Mouse (Mus musculus) forebrain, embryonic 13.5 days (tissue): Measurements from ENCODE around the gene Gbp7. TPM values are rescaled to one million over a fixed set of nuclear protein-coding genes. Genes with fewer than 3 reads are reported as not detected.

Experiments used
- ATAC-seq: fragments of 200-750 bp; cut with Nextera tagmentation; 2 replicates; pipeline ENCODE4 v1.8.0; 2017
- H3K27ac ChIP-seq: fragments of 300-500 bp; sonication (generic); 2 replicates; pipeline ENCODE4 v1.5.1; 2015; ENCODE audit warnings: inconsistent platforms, mild to moderate bottlenecking, moderate library complexity
- H3K27me3 ChIP-seq: fragments of 300-500 bp; sonication (generic); 2 replicates; pipeline ENCODE4 v1.6.1; 2015; ENCODE audit warnings: mild to moderate bottlenecking, inconsistent platforms
- H3K36me3 ChIP-seq: fragments of 300-500 bp; sonication (generic); 2 replicates; pipeline ENCODE4 v1.6.1; 2015; ENCODE audit warnings: mild to moderate bottlenecking, inconsistent platforms; ENCODE audit not compliant: poor library complexity, severe bottlenecking
- H3K4me1 ChIP-seq: fragments of 300-500 bp; sonication (generic); 2 replicates; pipeline ENCODE4 v1.6.1; 2015; ENCODE audit warnings: inconsistent platforms
- H3K4me2 ChIP-seq: fragments of 300-500 bp; sonication (generic); 2 replicates; pipeline ENCODE4 v1.6.1; 2015; ENCODE audit warnings: inconsistent platforms, mild to moderate bottlenecking, moderate library complexity
- H3K4me3 ChIP-seq: fragments of 300-500 bp; sonication (generic); 2 replicates; pipeline ENCODE4 v1.5.1; 2015; ENCODE audit warnings: mild to moderate bottlenecking, inconsistent platforms
- H3K9ac ChIP-seq: fragments of 300-500 bp; sonication (generic); 2 replicates; pipeline ENCODE4 v1.6.1; 2015; ENCODE audit warnings: mild to moderate bottlenecking, inconsistent platforms
- H3K9me3 ChIP-seq: fragments of 300-500 bp; sonication (generic); replicated peaks from 2 replicates; pipeline ENCODE4 v1.6.1; 2016; ENCODE audit warnings: inconsistent platforms
- WGBS: fragments of 180-500 bp; shearing (Covaris S2); methylation state at CpG from one replicate; pipeline ENCODE4 v1.1.7; 2015; 5-methylcytosine and 5-hydroxymethylcytosine counted together
- polyA plus RNA-seq: library from polyadenylated mRNA; unstranded; fragments of >200 nt; fragmentation: Nextera tagmentation; extraction: Ambion mirVana; gene quantifications from 2 replicates; pipeline ENCODE4 v1.2.1, GENCODE M21; 2015

The Gbp7 gene
- polyA plus RNA-seq, result 0.58 and 0.91 TPM in 2 replicates

DNA sequence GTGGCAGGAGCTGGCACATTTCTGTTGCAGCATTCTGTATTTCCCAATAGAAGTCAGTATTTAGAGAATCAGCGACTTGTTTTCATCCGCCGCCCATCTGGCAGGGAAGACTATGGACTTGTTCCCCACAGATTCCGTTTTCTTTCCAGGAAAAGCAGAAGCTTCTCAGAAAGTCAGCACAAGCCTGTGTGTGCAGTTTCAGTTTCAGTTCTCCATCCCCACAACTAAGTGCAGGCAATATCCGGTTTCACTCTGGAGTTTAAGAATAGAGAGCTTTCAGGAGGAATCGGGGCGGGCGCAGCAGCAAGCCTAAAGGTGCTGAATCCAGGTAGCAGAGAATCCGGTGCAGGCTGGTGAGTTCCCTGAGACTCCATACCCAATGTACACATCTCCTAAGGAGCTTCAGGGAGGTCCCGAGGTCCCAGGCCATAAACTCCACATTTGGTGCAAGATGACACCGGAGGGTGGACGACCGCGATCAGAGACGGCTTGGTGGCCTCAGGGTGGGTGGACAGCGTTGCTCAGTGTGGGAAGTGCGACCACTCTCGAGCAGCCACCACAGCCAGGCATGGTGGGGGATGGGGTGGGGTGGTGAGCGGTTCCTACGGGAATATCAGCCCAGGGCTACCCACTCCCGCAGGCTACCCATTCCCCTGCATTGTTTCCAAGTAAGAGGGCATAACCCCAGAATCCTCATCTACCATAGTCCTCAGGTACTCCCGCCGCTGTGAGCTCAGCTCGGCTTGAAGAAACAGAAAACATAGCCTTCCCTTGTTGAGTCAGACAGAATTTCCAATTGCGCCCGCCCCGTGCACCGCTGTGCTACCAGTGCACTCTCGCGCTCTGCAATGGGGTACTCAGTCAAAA lies at the start of gene Gbp7:
Gene Gbp7, plus strand, starts transcription at position 256 of the 867 bp plus-strand sequence.
- Histone ChIP-seq H3K9ac (peak within 1 kb of the TSS; percentile 63), H3K9me3 (no peaks in the 10 kb centered on the region), H3K36me3 (no peaks in the 10 kb centered on the region), H3K4me1 (peaks cover 15% of the 10 kb centered on the region), H3K27me3 (no peaks in the 10 kb centered on the region), H3K4me3 (peak within 1 kb of the TSS; percentile 50), H3K4me2 (peak within 1 kb of the TSS; percentile 96), H3K27ac (no peak within 1 kb of the TSS)
- peak; percentile 83 for ATAC-seq
- WGBS, result 1% methylated on average over 30 of the region's 30 CpGs

DNA sequence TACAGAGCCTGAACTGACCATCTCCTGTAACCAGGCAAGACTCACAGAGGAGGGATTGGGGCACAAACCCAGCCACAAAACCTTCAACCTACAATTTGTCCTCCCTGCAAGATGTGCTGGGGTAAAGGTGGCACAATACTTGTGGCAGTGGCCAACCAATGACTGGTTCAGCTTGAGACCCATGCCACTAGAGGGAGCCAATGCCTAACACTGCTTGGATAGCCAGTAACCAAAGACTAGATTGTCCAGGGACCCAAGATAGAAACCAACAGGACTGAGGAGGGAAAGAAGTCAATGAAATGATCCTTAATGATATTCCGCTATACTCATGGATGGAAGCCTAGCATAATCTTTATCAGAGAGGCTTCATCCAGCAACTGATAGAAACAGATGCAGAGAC lies 39.7 kb upstream of the Gbp7 start:
- peak; percentile 83 for ATAC-seq
- no peak overlapping the region for H3K27ac ChIP-seq
- H3K27me3 ChIP-seq, result no peaks in the 10 kb centered on the region
- WGBS, result 62% methylated on average over 1 of the region's 1 CpGs
- no peak overlapping the region for H3K4me3 ChIP-seq
- H3K9me3 ChIP-seq, result no peaks in the 10 kb centered on the region
- H3K36me3 ChIP-seq, result no peaks in the 10 kb centered on the region
- no peaks in the 10 kb centered on the region for H3K4me1 ChIP-seq
- no peak overlapping the region for H3K9ac ChIP-seq
- no peak overlapping the region for H3K4me2 ChIP-seq

DNA sequence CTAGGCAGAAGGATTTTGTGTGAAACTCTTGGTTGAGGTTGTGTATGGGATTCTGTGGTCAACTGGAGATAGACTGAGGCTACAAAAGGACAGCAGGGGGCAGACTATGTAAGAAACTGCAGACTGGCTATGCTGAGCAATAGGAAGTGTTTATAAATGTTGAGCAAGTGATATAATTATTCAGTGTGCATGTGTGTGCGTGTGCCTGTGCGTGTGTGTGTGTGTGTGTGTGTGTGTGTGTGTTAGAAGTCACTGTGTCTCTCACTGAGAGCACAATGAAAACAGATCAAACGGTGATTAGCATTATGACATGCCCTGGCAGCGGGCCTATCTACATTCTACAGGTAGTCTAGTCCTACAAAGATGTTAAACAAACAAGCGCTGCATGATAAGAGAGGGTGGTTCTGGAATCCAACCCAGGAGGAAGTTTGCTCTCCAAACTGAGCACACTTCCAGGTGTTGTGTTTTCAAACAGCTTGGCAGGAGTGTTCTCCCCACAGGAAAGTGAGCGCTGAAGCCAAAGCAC lies 36.5 kb upstream of the Gbp7 start, which contains the start of gene Gbp5:
Gene Gbp5, plus strand, starts transcription at position 443 of the 526 bp plus-strand sequence.
- Histone ChIP-seq H3K9me3 (no peaks in the 10 kb centered on the region), H3K4me1 (peaks cover 7% of the 10 kb centered on the region; the same call in 1 of the 2 replicates), H3K27me3 (no peaks in the 10 kb centered on the region), H3K4me3 (no peak within 1 kb of the TSS), H3K9ac (no peak within 1 kb of the TSS), H3K4me2 (no peak within 1 kb of the TSS), H3K36me3 (no peaks in the 10 kb centered on the region), H3K27ac (no peak within 1 kb of the TSS)
- WGBS, result 76% methylated on average over 6 of the region's 6 CpGs
- no peak for ATAC-seq

- WGBS, result 98% methylated on average over 5 of the region's 5 CpGs
Measured at GRCm38 (mm10) chr3:142495146-142495655, 34.9 kb upstream of the Gbp7 start.

GRCm38 (mm10) chr3:142496113-142497101 lies 33.7 kb upstream of the Gbp7 start:
- ATAC-seq, result no peak
- Histone ChIP-seq H3K4me3 (no peak overlapping the region), H3K27me3 (no peaks in the 10 kb centered on the region), H3K4me2 (peak overlapping the region; percentile 33; the same call in 1 of the 2 replicates), H3K36me3 (no peaks in the 10 kb centered on the region), H3K9me3 (no peaks in the 10 kb centered on the region), H3K9ac (no peak overlapping the region), H3K4me1 (peaks cover 7% of the 10 kb centered on the region; the same call in 1 of the 2 replicates), H3K27ac (no peak overlapping the region)
- WGBS, result 65% methylated on average over 14 of the region's 14 CpGs

More at GRCm38 (mm10) chr3:142495146-142495655, 34.9 kb upstream of the Gbp7 start:
- Histone ChIP-seq H3K4me2 (no peak overlapping the region), H3K27me3 (no peaks in the 10 kb centered on the region), H3K27ac (no peak overlapping the region), H3K9me3 (no peaks in the 10 kb centered on the region), H3K9ac (no peak overlapping the region), H3K4me3 (no peak overlapping the region), H3K36me3 (no peaks in the 10 kb centered on the region), H3K4me1 (peaks cover 7% of the 10 kb centered on the region; the same call in 1 of the 2 replicates)
- ATAC-seq, result no peak

GRCm38 (mm10) chr3:142497123-142497841 lies 32.9 kb upstream of the Gbp7 start:
- 46% methylated on average over 15 of the region's 15 CpGs for whole genome bisulfite sequencing
- H3K9ac ChIP-seq, result no peak overlapping the region
- ATAC-seq, result no peak
- no peaks in the 10 kb centered on the region for H3K36me3 ChIP-seq
- no peak overlapping the region for H3K27ac ChIP-seq
- no peaks in the 10 kb centered on the region for H3K27me3 ChIP-seq
- H3K9me3 ChIP-seq, result no peaks in the 10 kb centered on the region
- H3K4me2 ChIP-seq, result peak overlapping the region; percentile 33; the same call in 1 of the 2 replicates
- no peak overlapping the region for H3K4me3 ChIP-seq
- peaks cover 7% of the 10 kb centered on the region; the same call in 1 of the 2 replicates for H3K4me1 ChIP-seq

GRCm38 (mm10) chr3:142498941-142499340 lies 31.2 kb upstream of the Gbp7 start:
- Histone ChIP-seq H3K4me2 (no peak overlapping the region), H3K4me1 (peaks cover 7% of the 10 kb centered on the region; the same call in 1 of the 2 replicates), H3K36me3 (no peaks in the 10 kb centered on the region), H3K27ac (no peak overlapping the region), H3K4me3 (no peak overlapping the region), H3K9ac (no peak overlapping the region), H3K9me3 (no peaks in the 10 kb centered on the region), H3K27me3 (no peaks in the 10 kb centered on the region)
- peak; percentile 38; the same call in 1 of the 2 replicates for ATAC-seq
- WGBS, result 80% methylated on average over 5 of the region's 5 CpGs

DNA sequence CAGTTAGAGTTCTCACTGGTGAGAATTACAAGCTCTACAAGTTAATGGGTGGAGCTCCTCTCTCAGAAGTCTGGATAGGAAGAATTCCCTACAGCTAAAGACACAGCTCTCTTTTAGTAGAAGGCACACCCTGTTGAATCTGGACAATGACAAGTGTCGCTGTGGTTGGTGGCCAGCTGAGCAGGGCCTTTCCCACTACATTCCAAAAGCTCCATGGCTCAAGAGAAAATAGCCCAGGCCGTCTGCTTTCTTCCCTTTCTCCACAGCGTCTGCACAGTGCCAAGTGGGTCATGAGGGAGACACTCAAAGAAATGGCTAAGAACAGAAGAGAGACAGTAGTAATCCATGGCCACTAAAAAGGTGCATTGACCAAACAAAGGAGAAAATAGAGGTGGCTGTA lies 2.0 kb upstream of the Gbp7 start:
- Histone ChIP-seq H3K27me3 (no peaks in the 10 kb centered on the region), H3K4me3 (no peak overlapping the region), H3K36me3 (no peaks in the 10 kb centered on the region), H3K9ac (no peak overlapping the region), H3K4me1 (peaks cover 15% of the 10 kb centered on the region), H3K4me2 (no peak overlapping the region), H3K27ac (no peak overlapping the region), H3K9me3 (no peaks in the 10 kb centered on the region)
- ATAC-seq, result no peak
- WGBS, result 33% methylated on average over 3 of the region's 3 CpGs

- H3K9ac ChIP-seq, result peak overlapping the region; percentile 63; the same call in 1 of the 2 replicates
- 71% methylated on average over 2 of the region's 2 CpGs for WGBS
Measured at GRCm38 (mm10) chr3:142529597-142529996, 545 bp upstream of the Gbp7 start.

DNA sequence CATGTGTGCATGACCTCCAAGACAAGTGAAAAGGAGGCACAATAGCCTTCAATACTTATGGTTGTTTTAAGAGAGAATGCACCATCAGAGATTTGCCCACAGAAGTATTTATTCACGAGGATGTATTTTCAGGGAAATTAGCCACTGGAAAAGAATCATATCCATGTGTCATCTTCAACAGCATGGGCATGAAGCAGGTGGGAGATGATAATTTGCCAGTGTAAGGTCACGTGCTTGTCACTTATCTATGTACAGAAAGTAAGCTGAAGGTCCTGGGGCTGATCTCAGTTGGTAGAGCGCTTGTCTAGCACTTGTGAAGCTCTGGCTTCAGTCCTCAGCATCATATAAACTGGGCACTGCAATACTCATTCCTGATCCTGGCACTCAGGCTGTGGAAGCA lies 1.5 kb downstream of the Gbp7 start:
- WGBS, result 88% methylated on average over 3 of the region's 3 CpGs
- H3K27ac ChIP-seq, result no peak overlapping the region

More at GRCm38 (mm10) chr3:142529597-142529996, 545 bp upstream of the Gbp7 start:
- peak overlapping the region; percentile 96 for H3K4me2 ChIP-seq
- no peaks in the 10 kb centered on the region for H3K36me3 ChIP-seq
- H3K4me1 ChIP-seq, result peaks cover 15% of the 10 kb centered on the region
- H3K27me3 ChIP-seq, result no peaks in the 10 kb centered on the region
- peak overlapping the region; percentile 50 for H3K4me3 ChIP-seq
- no peak overlapping the region for H3K27ac ChIP-seq
- no peak for ATAC-seq
- H3K9me3 ChIP-seq, result no peaks in the 10 kb centered on the region

DNA sequence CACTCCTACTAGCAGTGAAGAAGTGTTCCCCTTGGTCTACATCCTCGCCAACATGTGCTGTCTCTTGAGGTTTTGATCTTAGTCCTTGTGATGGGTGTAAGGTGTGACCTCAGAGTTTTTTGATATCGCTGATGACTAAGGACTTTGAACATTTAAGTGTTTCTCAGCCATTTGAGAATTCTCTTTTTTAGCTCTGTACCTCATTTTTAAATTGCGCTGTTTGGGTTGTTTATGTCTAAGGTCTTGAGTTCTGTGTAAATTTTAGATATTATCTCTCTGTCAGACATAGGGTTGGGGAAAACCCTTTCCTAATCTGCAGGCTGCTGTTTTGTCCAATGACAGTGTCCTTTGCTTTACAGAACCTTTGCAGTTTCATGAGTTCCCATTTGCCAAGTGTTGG lies 3.0 kb downstream of the Gbp7 start:
- no peak overlapping the region for H3K4me2 ChIP-seq
- H3K9ac ChIP-seq, result no peak overlapping the region
- peaks cover 15% of the 10 kb centered on the region for H3K4me1 ChIP-seq
- H3K4me3 ChIP-seq, result no peak overlapping the region
- no peak overlapping the region for H3K27ac ChIP-seq
- ATAC-seq, result no peak
- H3K36me3 ChIP-seq, result no peaks in the 10 kb centered on the region
- no peaks in the 10 kb centered on the region for H3K27me3 ChIP-seq
- no peaks in the 10 kb centered on the region for H3K9me3 ChIP-seq
- 92% methylated on average over 3 of the region's 3 CpGs for WGBS

More for the DNA sequence above, 1.5 kb downstream of the Gbp7 start:
- Histone ChIP-seq H3K9ac (no peak overlapping the region), H3K36me3 (no peaks in the 10 kb centered on the region), H3K27me3 (no peaks in the 10 kb centered on the region), H3K4me3 (no peak overlapping the region), H3K4me2 (no peak overlapping the region), H3K9me3 (no peaks in the 10 kb centered on the region), H3K4me1 (peaks cover 15% of the 10 kb centered on the region)
- no peak for ATAC-seq
